Mouse (Mus musculus) c-Kit-positive CD71-positive TER-119-positive erythroid progenitor cells, embryonic 14.5 days (primary cell): ENCODE results near the gene Kif5a.

ENCODE experiments used
- DNase-seq: peaks from one replicate; pipeline ENCODE4 v3.0.0-alpha.2; 2013; ENCODE audit warnings: low spot score

The Kif5a gene

DNA sequence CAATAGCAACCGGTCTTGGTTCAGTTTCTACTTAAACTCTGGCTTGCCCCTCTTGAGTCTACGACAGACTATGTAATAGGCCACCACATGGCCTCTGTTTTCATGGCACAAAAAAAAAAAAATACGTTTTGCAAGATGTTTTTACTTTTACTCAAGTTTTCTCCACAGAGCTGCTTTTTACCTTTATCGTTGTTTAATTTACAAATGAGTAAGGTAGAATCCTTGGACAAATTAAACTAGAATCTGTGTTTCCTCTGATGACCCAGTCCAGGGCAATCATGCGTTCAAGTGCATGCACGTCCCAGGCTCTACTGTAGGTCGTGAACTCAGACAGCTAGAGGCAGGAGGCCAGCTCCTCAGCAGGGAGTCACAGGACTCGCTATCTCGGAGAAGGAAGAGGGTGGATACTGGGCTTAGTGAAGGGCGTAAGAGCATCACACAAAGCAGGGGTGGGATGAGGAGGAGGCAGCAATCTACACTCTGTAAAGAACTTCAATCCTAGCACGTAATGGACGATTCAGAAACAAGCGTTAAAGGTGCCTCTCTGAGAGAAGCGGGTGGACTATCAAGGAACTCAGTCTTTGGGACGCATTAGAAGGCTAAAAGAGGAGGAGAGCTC lies 26.5 kb upstream of the Kif5a start:
- peak; percentile 78 for DNase-seq

DNA sequence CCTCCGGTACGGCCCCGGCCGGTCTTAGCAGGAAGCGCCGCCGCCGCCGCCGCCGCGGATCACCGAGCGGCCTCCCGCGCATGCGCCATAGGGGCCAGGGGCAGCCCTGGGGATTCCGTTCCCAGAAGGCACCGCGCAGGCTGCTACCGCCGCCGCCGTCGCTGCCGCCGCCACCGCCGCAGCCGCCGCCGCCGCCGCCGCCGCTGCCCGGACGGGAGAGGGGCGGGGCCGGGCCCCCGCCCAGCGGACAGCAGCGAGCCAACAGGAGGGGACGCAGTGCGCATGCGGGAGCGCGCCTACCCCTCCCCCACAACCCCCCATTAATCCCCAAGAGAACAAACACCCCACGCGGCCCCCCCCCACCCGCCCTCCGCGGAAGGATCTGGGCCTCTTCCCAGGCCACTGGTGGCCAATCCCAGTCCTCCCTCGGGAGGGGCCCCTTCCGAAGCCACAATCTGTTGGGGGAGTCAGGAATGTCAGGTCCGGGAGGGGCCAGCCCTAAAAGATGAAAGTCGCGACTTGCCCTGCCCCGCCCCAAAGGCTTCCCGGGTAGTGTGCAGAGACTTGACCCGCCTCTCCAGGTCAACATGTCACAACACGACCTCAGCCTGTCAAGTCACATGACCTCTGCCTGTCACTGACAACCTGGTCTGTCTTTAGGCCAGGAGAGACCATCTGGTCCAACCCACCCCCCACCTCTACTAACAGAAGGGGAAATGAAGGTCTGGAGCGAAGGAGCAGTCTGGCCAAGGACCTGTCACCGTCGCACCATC lies 25.8 kb upstream of the Kif5a start, which contains the start of gene Mbd6:
Mbd6 (minus strand) TSS at position 219 of the 773 bp plus-strand sequence.
- DNase-seq, result peak; percentile 84

DNA sequence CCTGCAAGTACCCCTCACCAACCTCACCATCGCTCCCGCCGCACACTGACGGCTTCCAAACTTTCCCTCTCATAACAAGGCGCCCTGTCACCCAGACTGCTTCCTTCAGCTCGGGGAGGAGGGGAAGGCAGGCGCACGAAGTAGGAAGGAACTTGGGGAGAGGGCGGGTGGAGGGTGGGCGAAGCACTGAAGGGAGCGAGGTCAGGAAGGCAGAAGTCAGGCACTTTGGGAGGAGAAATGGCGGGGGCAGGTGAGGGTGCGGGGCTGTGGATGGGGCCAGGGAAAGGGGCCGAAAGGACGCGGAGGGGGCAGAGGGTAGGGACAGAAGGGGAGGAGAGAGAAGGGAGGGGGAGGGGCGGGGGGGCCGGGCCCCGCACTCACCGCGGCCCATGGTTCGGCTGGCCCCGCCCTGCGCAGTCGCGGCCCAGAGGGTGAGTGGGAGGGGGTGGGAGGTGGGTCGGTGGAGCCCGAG lies 25.2 kb upstream of the Kif5a start:
- DNase-seq, result no peak

DNA sequence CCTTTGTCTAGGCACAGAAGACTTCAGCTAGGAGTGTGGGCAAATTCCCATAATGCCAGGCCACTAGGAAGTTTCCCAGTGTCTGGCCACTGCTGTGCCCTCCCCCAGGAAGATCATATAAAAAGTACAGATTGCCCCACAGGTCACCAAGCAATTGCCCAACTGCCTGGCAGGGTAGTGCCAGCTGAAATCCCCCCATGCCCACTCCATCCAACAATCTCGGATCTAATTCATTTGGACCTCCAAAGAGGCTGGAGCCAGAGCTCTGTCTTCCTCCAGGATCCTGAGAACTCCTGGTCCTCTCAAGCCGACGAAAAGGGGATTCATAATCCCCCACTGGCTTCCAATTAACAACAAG lies 24.8 kb upstream of the Kif5a start:
- no peak for DNase-seq

DNA sequence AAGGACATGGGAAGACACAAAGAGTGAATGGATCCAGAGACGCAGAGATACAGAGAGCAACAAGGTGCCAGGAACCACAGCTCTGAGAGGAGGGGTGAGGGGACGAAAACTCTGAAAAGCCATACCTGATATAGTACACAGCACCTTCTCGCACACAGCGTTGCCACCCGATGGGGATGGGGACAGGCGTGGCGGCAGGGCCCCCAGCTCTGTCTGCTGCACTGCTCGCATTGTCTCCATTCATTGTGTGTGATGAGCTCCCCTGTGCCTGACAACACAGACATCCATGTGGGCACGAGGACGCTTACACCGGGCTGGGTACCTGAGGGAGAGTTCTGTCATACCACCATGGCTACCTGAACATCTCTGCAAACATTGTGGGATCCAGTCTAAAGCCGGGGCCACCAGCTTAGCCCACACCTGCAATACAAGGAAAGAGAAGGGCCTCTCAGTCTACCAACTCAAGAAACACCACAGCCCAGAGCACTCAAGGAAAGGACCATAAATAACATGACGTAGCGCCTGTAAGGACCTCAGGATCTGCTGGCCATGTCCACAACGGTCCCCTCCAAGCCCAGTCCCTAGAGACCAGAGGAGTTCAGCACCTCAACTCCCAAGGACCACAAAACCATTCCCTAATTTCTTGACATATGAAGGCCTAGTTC lies 24.3 kb upstream of the Kif5a start:
- DNase-seq, result no peak

DNA sequence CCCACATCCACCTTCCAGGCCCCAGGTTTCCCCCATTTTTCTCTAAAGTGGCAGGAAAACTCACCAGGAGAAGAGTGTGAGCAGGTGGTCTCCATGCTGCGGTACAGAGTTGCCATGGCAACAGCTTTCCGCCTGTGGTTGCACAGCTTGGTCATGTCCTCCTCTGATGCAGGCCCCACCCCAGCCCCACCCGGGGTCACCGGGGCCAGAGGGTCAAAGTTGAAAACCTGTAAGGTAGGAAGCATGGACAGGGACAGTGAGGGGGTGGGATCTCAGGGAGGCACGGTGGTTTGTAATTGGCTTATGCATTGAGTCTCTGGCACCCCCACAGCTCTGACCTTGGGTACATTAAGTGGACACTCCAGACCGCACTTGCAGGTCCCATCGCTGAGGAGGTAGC lies 23.6 kb upstream of the Kif5a start:
- no peak for DNase-seq

DNA sequence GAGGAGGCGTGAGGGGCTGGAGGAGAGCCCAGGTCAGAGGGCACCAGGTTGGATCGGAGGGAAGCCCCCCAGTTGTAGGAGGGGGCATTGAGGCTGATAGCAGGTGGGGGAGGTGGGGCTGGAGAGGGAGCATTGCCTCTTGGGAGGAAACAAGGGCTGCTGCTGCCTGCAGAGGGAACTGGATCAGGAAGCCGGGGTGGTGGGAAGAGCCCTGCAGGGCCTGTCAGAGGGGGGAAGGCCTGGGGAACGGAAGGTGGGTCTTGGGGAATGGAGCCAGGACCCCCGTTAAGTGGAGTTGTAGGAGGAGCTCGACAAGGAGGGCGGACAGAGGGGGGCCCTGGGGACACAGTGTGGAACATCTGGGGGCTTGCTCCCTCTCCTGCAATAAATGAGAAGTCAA lies 23.0 kb upstream of the Kif5a start:
- DNase-seq, result no peak

DNA sequence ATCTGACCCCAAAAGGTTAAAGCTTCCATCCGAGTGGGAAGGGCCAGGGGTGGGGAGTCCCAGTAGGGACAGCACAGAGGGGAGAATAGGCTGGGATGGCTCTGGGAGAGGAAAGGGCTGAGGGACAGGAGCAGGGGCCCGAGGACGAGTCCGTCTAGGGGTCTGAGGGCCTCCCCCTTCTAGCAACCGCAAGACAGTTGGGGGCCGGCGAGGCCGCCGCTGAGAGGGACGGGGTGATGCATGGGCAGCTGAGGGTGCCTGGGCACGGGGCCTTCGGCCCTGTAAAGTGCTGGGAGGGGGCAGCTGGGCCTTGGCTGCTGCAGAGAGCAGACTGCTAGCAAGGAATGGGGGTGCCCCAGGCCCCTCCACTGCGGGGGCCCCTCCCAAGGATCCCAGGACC lies 22.5 kb upstream of the Kif5a start:
- no peak for DNase-seq

DNA sequence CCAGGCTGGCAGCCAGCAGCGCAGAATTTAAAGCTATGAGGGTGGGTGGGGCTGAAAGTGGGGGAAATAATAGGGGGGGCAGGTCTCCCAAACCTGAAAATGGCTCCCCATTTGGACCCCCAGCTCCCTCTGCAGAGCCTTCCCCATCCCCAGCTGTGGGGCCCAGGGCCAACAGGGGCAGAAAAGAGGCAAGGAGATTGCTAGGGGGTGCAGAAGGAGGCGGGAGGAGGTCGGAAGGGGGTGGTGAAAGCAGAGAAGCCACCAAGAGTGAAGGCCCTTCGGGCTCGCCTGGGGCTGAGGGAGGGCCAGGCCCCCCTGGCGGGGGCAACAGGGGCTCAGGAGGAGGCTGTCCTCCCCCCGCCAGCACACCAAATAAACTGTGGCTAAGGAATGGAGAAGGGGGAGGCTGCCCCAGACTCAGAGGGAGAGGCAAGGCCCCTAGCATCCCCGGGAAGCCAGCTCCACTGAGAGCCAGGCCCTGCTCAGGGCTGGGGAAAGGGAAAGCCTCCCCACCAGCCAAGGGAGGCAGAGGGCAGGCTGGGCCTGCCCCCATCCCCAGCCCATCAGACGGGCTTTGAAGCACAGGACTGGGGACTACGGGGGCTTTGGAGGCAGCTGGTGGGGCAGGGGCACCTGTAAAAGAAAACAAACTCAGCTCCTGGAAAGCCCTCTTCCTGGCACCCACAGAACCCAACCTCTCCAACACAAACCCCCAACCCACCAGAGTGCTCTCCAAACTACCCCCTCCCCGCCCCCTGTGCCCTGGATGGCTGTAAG lies 21.8 kb upstream of the Kif5a start:
- DNase-seq, result no peak

DNA sequence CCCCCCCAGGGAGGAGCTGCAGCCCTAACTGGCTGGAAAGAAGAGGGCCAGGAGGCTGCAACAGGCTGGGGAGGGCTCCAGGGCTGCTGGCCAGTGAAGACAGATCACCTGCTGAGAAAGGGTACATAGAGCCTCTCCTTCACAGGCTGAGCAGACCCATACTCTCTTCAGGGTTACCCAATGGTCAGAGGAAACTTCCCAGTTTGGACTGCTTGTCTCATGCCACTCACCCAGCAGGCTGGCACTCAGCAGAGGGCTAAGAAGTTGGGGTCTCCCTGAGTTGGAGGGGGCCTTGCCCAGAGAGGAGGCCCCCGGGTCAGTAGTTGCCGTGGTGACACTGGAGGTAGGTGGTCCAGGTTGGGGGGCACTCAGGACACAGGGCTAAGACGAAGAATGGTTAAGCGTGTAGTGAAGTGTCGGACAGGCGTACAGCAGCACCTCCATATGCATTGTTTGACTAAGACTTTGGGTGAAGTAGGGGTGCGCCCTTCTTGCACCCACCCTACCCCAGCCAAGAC lies 21.0 kb upstream of the Kif5a start:
- DNase-seq, result no peak

DNA sequence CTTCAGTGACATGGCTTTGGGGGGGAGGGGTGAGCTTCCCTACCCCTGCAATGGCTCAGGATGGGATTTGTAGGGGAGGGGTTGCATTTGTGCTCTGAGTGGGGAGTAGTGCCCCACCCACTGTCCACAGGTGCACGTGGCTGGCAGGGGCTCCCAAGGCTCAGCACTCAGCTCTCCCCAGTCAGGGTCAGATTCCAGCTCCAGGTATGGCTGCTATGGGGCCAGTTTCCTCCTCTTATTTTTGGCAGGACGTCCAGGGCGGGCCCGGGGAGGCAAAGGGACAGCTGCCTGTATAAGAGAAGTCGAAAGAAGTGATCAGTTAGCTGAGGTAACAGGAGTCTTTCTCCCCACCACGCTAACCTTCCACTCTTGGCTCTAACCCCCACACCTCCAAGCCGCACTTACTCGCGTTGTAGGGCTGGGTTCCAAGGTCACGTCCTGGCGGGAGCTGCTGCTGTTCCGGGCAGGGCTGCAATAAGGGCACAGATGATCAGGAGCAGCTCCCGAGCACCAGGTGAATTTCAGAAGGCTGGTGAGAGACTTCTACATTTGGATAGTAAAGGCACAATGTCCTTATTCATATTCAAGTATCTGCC lies 19.6 kb upstream of the Kif5a start:
- DNase-seq, result no peak

DNA sequence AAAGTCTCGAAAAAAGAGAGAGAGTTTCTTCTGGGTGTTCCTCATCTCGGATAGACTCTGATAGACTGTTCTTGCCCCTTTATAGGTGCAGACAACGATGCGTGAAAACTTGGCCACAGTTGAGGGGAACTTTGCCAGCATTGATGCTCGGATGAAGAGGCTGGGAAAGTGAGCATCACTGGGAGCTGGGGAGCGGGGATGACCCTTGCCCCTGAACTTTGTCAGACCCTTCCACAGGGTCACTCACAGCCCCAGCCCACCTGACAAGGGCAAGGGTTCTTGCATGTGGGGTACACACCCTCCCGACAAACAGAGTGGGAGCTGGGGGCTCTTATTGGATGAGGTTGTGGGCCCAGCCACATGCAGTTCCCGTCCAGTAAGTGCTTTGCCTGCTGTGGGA lies 18.2 kb upstream of the Kif5a start:
- no peak for DNase-seq

DNA sequence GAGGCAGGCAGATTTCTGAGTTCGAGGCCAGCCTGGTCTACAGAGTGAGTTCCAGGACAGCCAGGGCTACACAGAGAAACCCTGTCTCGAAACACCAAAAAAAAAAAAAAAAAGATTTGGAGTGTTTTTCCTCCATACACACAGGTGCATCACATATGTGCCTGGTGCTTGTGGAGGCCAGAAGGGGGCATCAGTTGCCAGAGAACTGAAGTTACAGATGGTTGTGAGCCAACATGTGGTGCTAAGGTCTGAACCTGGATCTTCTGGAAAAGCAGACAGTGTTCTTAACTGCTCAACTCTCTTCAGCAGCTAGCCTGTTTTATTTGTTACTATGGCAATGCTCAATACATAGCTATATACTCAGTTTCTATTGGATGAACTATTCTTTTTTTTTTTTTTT lies 16.6 kb upstream of the Kif5a start:
- no peak for DNase-seq

DNA sequence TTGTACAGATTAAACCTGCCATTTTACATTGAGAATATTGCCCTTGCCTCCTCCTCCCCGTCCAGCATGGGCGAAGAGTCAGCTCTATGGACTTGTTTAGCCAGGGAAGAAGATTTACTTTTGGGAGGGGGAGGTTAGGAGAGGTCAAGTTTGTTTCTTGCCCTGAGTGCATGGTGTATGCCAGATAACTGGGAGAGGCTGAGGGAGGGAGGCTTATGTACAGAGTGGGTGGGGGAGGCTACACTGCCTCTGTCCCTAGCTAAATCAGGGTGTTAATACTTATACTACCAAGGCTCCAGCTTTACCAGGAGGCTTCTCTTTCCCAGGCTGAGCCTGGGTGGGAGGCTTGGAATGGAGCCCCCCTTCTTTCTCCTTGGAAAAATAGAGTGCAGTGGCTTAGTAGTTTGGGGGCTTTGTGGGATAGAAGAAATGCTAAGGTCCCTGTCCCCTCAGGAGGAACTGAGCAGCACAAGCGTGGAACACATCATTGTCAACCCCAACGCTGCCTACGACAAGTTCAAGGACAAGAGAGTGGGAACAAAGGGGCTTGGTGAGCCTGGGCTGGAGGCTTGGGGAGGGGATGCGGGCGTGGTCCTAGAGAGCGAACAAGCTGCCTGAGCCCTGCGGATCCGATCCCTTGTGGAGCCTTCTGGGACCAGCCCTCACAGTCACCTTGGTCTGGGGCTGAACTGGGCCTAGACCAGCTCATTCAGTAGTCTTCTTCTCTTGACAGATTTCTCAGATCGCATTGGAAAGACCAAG lies 11.3 kb upstream of the Kif5a start:
- DNase-seq, result no peak

DNA sequence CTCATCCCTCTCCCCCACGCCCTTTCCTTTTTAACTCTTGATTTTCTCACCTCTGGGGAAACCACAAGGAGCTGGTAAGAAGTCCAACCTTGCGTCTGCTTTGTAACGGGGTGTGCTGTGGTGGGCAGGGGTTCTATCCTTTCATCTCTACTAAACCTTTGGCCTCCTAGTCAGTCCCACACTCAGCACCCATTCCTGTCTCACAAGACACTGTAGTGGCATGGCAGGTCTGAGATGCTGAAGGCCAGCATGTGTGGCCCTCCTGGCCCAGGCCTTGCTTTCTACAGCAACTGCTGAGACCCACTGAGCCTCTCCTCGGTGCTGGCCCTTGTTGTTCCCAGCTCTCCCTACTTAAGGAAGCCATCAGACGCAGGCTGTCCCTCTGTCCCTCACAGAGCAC lies 9.2 kb upstream of the Kif5a start:
- no peak for DNase-seq

DNA sequence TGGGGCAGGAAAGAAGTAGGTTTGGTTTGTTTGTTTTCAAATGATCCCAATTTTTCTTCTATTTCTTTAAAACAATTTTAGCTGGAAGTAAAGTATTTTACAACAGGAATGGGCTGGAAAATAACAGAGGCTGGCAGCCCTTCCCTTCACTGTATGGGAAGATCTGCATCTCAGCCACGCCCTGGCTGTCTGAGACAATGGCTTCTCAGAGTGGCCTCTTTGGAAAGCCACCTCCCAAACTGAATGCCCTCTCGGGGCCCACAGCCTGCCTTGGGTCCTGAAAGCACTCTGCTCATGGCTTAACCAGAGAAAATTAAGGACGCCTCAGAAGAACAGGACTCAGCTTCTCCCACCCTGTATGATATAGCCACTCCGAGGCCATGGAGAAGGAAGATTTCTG lies 6.7 kb upstream of the Kif5a start:
- DNase-seq, result no peak

DNA sequence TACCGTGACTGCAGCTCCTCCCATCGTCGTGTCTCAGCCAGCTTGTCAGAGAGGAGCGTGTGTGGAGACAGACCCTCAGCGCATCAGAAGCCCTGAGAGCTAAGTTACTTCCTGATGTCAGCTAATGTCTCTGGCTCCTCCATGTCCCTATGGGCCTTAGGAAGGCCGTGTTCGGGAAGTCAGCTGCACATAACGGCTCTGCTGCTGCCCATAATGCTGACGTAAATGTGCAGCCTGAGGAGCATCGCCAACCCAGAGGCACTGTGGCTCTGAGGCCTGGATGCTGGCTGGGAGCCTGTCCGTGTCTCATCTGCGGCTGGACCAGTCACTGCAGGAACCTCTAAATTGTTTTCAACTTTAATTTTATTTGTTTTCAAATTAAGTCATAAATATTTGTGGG lies 5.9 kb upstream of the Kif5a start:
- DNase-seq, result no peak

DNA sequence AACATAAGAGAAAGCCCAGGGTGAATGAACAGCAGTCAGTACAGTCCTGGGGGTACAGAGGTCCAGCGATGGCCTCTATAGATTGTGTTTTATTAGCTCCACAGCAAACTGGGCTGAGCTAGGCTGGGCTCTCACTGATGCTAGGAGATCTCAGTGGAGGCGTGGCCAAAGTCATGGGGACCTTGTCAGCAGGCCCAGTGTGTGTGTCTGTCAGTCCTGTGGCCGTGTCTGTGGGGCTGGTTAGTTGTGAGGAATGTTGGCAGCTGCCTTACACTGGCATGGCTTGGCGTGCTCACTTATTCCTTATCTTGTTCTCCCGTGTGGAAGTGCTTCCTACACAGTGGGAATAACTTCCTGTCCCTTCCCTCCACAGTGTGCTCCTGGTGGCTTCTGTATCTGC lies 5.3 kb upstream of the Kif5a start:
- DNase-seq, result no peak

DNA sequence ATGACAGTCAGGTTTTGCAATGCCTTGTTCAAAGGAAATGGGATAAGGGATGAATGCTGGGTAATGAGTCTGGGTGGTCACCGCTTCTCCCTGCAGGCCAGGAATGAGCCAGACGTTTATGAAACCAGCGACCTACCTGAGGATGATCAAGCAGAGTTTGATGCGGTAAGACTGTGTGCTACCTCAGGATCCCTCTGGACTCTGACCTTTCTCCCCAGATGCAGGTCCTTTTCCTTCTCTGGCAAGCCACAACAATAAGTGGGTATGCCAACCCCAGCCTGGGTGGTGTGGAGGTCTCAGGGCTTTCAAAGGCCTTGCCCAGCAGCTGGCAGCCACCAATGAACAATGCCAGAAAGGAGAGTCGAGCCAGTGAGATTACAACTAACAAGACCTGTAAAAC lies 4.2 kb upstream of the Kif5a start:
- no peak for DNase-seq

DNA sequence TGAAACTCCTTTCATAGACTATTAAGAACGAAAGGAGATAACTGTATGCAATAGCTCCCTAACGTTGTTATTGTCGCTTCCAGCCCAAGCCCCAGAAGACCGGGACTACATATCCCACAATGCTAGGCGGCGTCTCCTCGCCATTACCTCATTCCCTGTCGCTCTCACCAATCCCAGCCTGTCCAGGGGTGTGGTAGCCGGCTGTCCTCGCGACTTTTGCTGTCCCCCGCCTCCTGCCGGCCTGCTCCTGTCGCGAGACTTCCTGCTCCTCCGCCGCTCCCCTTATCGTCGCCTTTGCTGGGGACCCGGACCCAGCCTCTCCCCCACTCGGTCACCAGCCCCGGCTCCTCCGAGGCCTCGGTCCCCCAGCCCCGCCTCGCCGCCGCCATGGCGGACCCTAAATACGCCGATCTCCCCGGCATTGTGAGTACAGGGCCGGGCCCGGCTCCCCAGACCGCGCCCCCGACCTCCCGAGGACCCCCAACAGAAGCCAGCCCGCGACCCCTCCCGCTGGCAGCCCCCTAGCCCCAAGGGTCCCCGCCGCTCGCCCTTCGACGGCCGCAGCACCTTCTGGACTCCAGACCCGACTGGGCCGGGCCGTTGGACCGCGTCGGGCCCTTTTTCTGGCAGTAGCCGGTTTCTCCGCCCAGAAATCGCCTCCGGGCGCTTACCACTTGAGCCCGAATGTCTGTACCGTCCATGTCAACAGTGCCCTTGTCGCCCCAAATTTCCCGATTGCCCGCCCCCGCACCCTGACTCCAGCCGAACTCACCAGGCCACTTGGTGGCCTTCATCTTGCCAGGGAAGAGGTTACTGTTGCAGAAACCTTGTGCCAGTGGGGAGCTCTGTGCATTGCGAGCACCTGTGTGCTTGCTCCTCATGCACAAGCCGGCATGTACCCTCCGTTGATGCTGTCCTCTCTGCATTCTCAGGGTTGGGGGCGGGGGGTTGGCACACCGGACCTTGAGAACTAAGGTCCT lies 3.3 kb upstream of the Kif5a start, which contains the start of gene Dctn2:
Dctn2 (plus strand) TSS at position 257 of the 980 bp plus-strand sequence.
- peak; percentile 91 for DNase-seq
